Comparison of ENCODE assay signal across 9 mouse cellular contexts in genomic region chr13:31082448-31083140, GRCm38 (mm10).
A peak's percentile ranks its signal among the peaks of the same experiment; 100 is the strongest.
DNase-seq lines count a peak whose midpoint lies in the region; ATAC-seq and TF ChIP-seq lines count a peak whose summit lies in the region.
"Had no signal": no experiment of that assay in that cellular context is flagged by ENCODE, and none has a peak within 500 bp of the region (broad histone marks: within the 10 kb centered on the region; RNA-seq: fewer than 3 reads in every experiment).

No protein-coding gene starts in this region.

- no peak for ATAC-seq in kidney, postnatal 0 days (replicated peaks; ENCODE audit: low FRiP score, low read depth)
- ATAC-seq in liver, postnatal 0 days, result no peak
- ATAC-seq in neural tube, embryonic 14.5 days (ENCODE audit: low read depth), result peak; percentile 72; the same call in 1 of the 2 replicates

- no peak overlapping the region for H3K4me2 ChIP-seq in kidney, postnatal 0 days (ENCODE audit: low read length)
- H3K4me2 ChIP-seq in liver, postnatal 0 days (ENCODE audit: low read depth, low read length), result no peak overlapping the region
- no peak overlapping the region for H3K4me2 ChIP-seq in neural tube, embryonic 14.5 days (ENCODE audit: low read depth, low read length)
- H3K4me2 ChIP-seq: heart, embryonic 13.5 days had no signal

- no peak overlapping the region for H3K4me3 ChIP-seq in thymus, adult 2 months (ENCODE audit: control insufficient read depth, insufficient read depth, low read length)
- no peak overlapping the region for H3K4me3 ChIP-seq in kidney, postnatal 0 days (replicated peaks; ENCODE audit: low read depth, low read length)
- no peak overlapping the region for H3K4me3 ChIP-seq in liver, postnatal 0 days (ENCODE audit: low read depth, low read length)
- no peak overlapping the region for H3K4me3 ChIP-seq in neural tube, embryonic 14.5 days (ENCODE audit: low read depth, low read length)
- H3K4me3 ChIP-seq: heart, embryonic 13.5 days had no signal

- peak; percentile 52 for DNase-seq in thymus, adult 2 months
- no peak for DNase-seq in thymus, adult 18-20 months
- DNase-seq in c-Kit-negative CD71-positive TER-119-positive erythroid progenitor cells, embryonic 14.5 days (ENCODE audit: low read depth, low spot score), result peak; percentile 31
- peak; percentile 72 for DNase-seq in forelimb bud, embryonic 11.5 days (ENCODE audit: low read depth, low spot score)
- DNase-seq in kidney, postnatal 0 days (ENCODE audit: low spot score), result peak; percentile 89
- DNase-seq in liver, postnatal 0 days, result peak; percentile 59
- DNase-seq in thymus, postnatal 4 days, result peak; percentile 57

- no peak for TF ChIP-seq EP300 in liver, postnatal 0 days (IDR thresholded peaks at IDR 0.05; ENCODE audit: low read depth)

- WGBS in thymus, adult 2 months, result 32% methylated on average over 13 of the region's 13 CpGs
- WGBS in kidney, postnatal 0 days, result 22% methylated on average over 13 of the region's 13 CpGs
- WGBS in liver, postnatal 0 days (ENCODE audit: insufficient replicate concordance), result 30% methylated on average over 13 of the region's 13 CpGs
- WGBS in neural tube, embryonic 14.5 days, result 32% methylated on average over 13 of the region's 13 CpGs

- TF ChIP-seq POLR2A in thymus, adult 2 months (IDR thresholded peaks at IDR 0.05; ENCODE audit: control insufficient read depth, extremely low read depth, insufficient read depth, low read length, poor library complexity), result no peak

- no peaks in the 10 kb centered on the region for H3K9me3 ChIP-seq in kidney, postnatal 0 days (replicated peaks; ENCODE audit: low read length)
- H3K9me3 ChIP-seq in liver, postnatal 0 days (ENCODE audit: low read length), result no peaks in the 10 kb centered on the region
- H3K9me3 ChIP-seq in neural tube, embryonic 14.5 days (ENCODE audit: control insufficient read depth, low read length), result no peaks in the 10 kb centered on the region
- H3K9me3 ChIP-seq: heart, embryonic 13.5 days had no signal

- no peaks in the 10 kb centered on the region for H3K27me3 ChIP-seq in thymus, adult 2 months (ENCODE audit: control insufficient read depth, insufficient read depth, low read length)
- peaks cover 43% of the 10 kb centered on the region for H3K27me3 ChIP-seq in kidney, postnatal 0 days (ENCODE audit: insufficient read depth, low read length)
- H3K27me3 ChIP-seq in liver, postnatal 0 days (ENCODE audit: insufficient read depth, low read length), result peaks cover 14% of the 10 kb centered on the region
- peaks cover 7% of the 10 kb centered on the region for H3K27me3 ChIP-seq in neural tube, embryonic 14.5 days (ENCODE audit: control insufficient read depth, insufficient read depth, low read length)

- H3K9ac ChIP-seq in kidney, postnatal 0 days (ENCODE audit: low read depth, low read length), result no peak overlapping the region
- H3K9ac ChIP-seq in liver, postnatal 0 days (replicated peaks), result no peak overlapping the region
- no peak overlapping the region for H3K9ac ChIP-seq in neural tube, embryonic 14.5 days (replicated peaks; ENCODE audit: low read depth, low read length)
- H3K9ac ChIP-seq: heart, embryonic 13.5 days had no signal

- no peak overlapping the region for H3K27ac ChIP-seq in thymus, adult 2 months (ENCODE audit: control insufficient read depth, insufficient read depth, low read length)
- H3K27ac ChIP-seq in kidney, postnatal 0 days, result no peak overlapping the region
- no peak overlapping the region for H3K27ac ChIP-seq in liver, postnatal 0 days (ENCODE audit: low read depth)
- no peak overlapping the region for H3K27ac ChIP-seq in neural tube, embryonic 14.5 days (ENCODE audit: low read depth, low read length)
- H3K27ac ChIP-seq: heart, embryonic 13.5 days had no signal

- TF ChIP-seq CTCF in thymus, adult 2 months (IDR thresholded peaks at IDR 0.05; ENCODE audit: borderline replicate concordance, control insufficient read depth, extremely low read depth, insufficient read depth, low read length, poor library complexity), result no peak
- TF ChIP-seq CTCF in kidney, postnatal 0 days (IDR thresholded peaks at IDR 0.05; ENCODE audit: low read depth), result peak; percentile 86
- peak; percentile 82 for TF ChIP-seq CTCF in liver, postnatal 0 days (IDR thresholded peaks at IDR 0.05; ENCODE audit: low read depth)

- H3K36me3 ChIP-seq in thymus, adult 2 months (ENCODE audit: control insufficient read depth, insufficient read depth, low read length), result no peaks in the 10 kb centered on the region
- no peaks in the 10 kb centered on the region for H3K36me3 ChIP-seq in kidney, postnatal 0 days (ENCODE audit: insufficient read depth, low read length)
- H3K36me3 ChIP-seq in liver, postnatal 0 days (replicated peaks; ENCODE audit: insufficient read depth, low read length), result no peaks in the 10 kb centered on the region
- H3K36me3 ChIP-seq in neural tube, embryonic 14.5 days (ENCODE audit: control insufficient read depth, insufficient read depth, low read length), result no peaks in the 10 kb centered on the region
- H3K36me3 ChIP-seq: heart, embryonic 13.5 days had no signal

- H3K4me1 ChIP-seq in thymus, adult 2 months (replicated peaks; ENCODE audit: control insufficient read depth, insufficient read depth, low read length), result no peaks in the 10 kb centered on the region
- no peaks in the 10 kb centered on the region for H3K4me1 ChIP-seq in kidney, postnatal 0 days (replicated peaks; ENCODE audit: insufficient read depth, low read length)
- H3K4me1 ChIP-seq in liver, postnatal 0 days (ENCODE audit: insufficient read depth), result no peaks in the 10 kb centered on the region
- no peaks in the 10 kb centered on the region for H3K4me1 ChIP-seq in neural tube, embryonic 14.5 days (ENCODE audit: control insufficient read depth, insufficient read depth, low read length)
- H3K4me1 ChIP-seq: heart, embryonic 13.5 days had no signal

Comparison
In these comparisons a context has a peak if more than half of its experiments do, and no peak if none do; other contexts are left out.
1. DNase-seq: peak in thymus, adult 2 months (single experiment), c-Kit-negative CD71-positive TER-119-positive erythroid progenitor cells, embryonic 14.5 days (single experiment), forelimb bud, embryonic 11.5 days (single experiment), kidney, postnatal 0 days (single experiment), liver, postnatal 0 days (single experiment) and thymus, postnatal 4 days (single experiment); none in thymus, adult 18-20 months (0 of 2).